Mouse (Mus musculus): ENCODE data around the gene Padi4. TPM values are rescaled to one million over a fixed set of nuclear protein-coding genes. Genes with fewer than 3 reads are reported as not detected.
A peak's percentile ranks its signal among the peaks of the same experiment; 100 is the strongest.

The Padi4 gene
- polyA plus RNA-seq, 1 experiment from 2014 or later = 2.1 TPM

- DNase-seq = no peak
- 83% methylated on average over 6 of the region's 6 CpGs for WGBS
- no peak overlapping the region for H3K9ac ChIP-seq
- H3K9me3 ChIP-seq (ENCODE audit: low read depth, low read length) = no peaks in the 10 kb centered on the region
- no peaks in the 10 kb centered on the region for H3K4me1 ChIP-seq (ENCODE audit: insufficient read depth)
- H3K4me2 ChIP-seq = no peak overlapping the region
- no peak overlapping the region for H3K4me3 ChIP-seq (ENCODE audit: low read depth, low read length)
- no peak for ATAC-seq (ENCODE audit: insufficient read depth)
- H3K27me3 ChIP-seq (ENCODE audit: insufficient read depth, low read length) = no peaks in the 10 kb centered on the region
- no peak for TF ChIP-seq CTCF (IDR thresholded peaks at IDR 0.05; ENCODE audit: low read depth)
- no peaks in the 10 kb centered on the region for H3K36me3 ChIP-seq (ENCODE audit: insufficient read depth)
- no peak overlapping the region for H3K27ac ChIP-seq (ENCODE audit: low read depth)
Measured at GRCm38 (mm10) chr4:140741401-140741800, 32.6 kb downstream of the Padi4 start.

GRCm38 (mm10) chr4:140740655-140741054 is 33.4 kb downstream of the Padi4 start:
- 86% methylated on average over 11 of the region's 11 CpGs for WGBS
- no peaks in the 10 kb centered on the region for H3K9me3 ChIP-seq (ENCODE audit: low read depth, low read length)
- no peak for TF ChIP-seq CTCF (IDR thresholded peaks at IDR 0.05; ENCODE audit: low read depth)
- no peak overlapping the region for H3K9ac ChIP-seq
- no peak overlapping the region for H3K4me3 ChIP-seq (ENCODE audit: low read depth, low read length)
- no peak for ATAC-seq (ENCODE audit: insufficient read depth)
- no peaks in the 10 kb centered on the region for H3K27me3 ChIP-seq (ENCODE audit: insufficient read depth, low read length)
- H3K4me2 ChIP-seq = no peak overlapping the region
- no peak overlapping the region for H3K27ac ChIP-seq (ENCODE audit: low read depth)
- DNase-seq = no peak
- no peaks in the 10 kb centered on the region for H3K4me1 ChIP-seq (ENCODE audit: insufficient read depth)
- H3K36me3 ChIP-seq (ENCODE audit: insufficient read depth) = no peaks in the 10 kb centered on the region

GRCm38 (mm10) chr4:140732871-140733270 is 41.2 kb downstream of the Padi4 start:
- no peak for TF ChIP-seq CTCF (IDR thresholded peaks at IDR 0.05; ENCODE audit: low read depth)
- Histone ChIP-seq H3K9me3 (ENCODE audit: low read depth, low read length) (no peaks in the 10 kb centered on the region), H3K27ac (ENCODE audit: low read depth) (no peak overlapping the region), H3K27me3 (ENCODE audit: insufficient read depth, low read length) (no peaks in the 10 kb centered on the region), H3K4me1 (ENCODE audit: insufficient read depth) (no peaks in the 10 kb centered on the region), H3K4me3 (ENCODE audit: low read depth, low read length) (no peak overlapping the region), H3K36me3 (ENCODE audit: insufficient read depth) (no peaks in the 10 kb centered on the region), H3K4me2 (no peak overlapping the region), H3K9ac (no peak overlapping the region)
- 72% methylated on average over 7 of the region's 7 CpGs for WGBS
- DNase-seq (no peak), ATAC-seq (ENCODE audit: insufficient read depth) (no peak)

- Histone ChIP-seq H3K27ac (ENCODE audit: low read depth) (no peak overlapping the region), H3K4me2 (no peak overlapping the region), H3K9ac (no peak overlapping the region), H3K36me3 (ENCODE audit: insufficient read depth) (no peaks in the 10 kb centered on the region), H3K4me1 (ENCODE audit: insufficient read depth) (no peaks in the 10 kb centered on the region), H3K9me3 (ENCODE audit: low read depth, low read length) (no peaks in the 10 kb centered on the region), H3K27me3 (ENCODE audit: insufficient read depth, low read length) (no peaks in the 10 kb centered on the region), H3K4me3 (ENCODE audit: low read depth, low read length) (no peak overlapping the region)
- ATAC-seq (ENCODE audit: insufficient read depth) (no peak), DNase-seq (no peak)
- peak; percentile 42 for TF ChIP-seq CTCF (IDR thresholded peaks at IDR 0.05; ENCODE audit: low read depth)
- WGBS = 72% methylated on average over 4 of the region's 4 CpGs
Measured at GRCm38 (mm10) chr4:140731654-140732053, 42.4 kb downstream of the Padi4 start.

- Histone ChIP-seq H3K4me2 (no peak overlapping the region), H3K4me1 (ENCODE audit: insufficient read depth) (no peaks in the 10 kb centered on the region), H3K36me3 (ENCODE audit: insufficient read depth) (peaks cover 34% of the 10 kb centered on the region), H3K4me3 (ENCODE audit: low read depth, low read length) (no peak overlapping the region), H3K27ac (ENCODE audit: low read depth) (no peak overlapping the region), H3K9ac (no peak overlapping the region), H3K27me3 (ENCODE audit: insufficient read depth, low read length) (no peaks in the 10 kb centered on the region), H3K9me3 (ENCODE audit: low read depth, low read length) (no peaks in the 10 kb centered on the region)
- ATAC-seq (ENCODE audit: insufficient read depth) = no peak
- 83% methylated on average over 12 of the region's 12 CpGs for WGBS
- no peak for DNase-seq
- no peak for TF ChIP-seq CTCF (IDR thresholded peaks at IDR 0.05; ENCODE audit: low read depth)
Measured at GRCm38 (mm10) chr4:140726907-140727306, 47.1 kb downstream of the Padi4 start.

- TF ChIP-seq CTCF (IDR thresholded peaks at IDR 0.05; ENCODE audit: low read depth) = no peak
- WGBS = 63% methylated on average over 6 of the region's 6 CpGs
- Histone ChIP-seq H3K36me3 (ENCODE audit: insufficient read depth) (peaks cover 56% of the 10 kb centered on the region), H3K4me3 (ENCODE audit: low read depth, low read length) (no peak overlapping the region), H3K27ac (ENCODE audit: low read depth) (no peak overlapping the region), H3K27me3 (ENCODE audit: insufficient read depth, low read length) (no peaks in the 10 kb centered on the region), H3K4me1 (ENCODE audit: insufficient read depth) (no peaks in the 10 kb centered on the region), H3K4me2 (no peak overlapping the region), H3K9ac (no peak overlapping the region), H3K9me3 (ENCODE audit: low read depth, low read length) (no peaks in the 10 kb centered on the region)
- no peak for ATAC-seq (ENCODE audit: insufficient read depth)
- no peak for DNase-seq
Measured at GRCm38 (mm10) chr4:140724739-140725138, 49.3 kb downstream of the Padi4 start.

- Histone ChIP-seq H3K36me3 (ENCODE audit: insufficient read depth) (peaks cover 65% of the 10 kb centered on the region), H3K9ac (no peak overlapping the region), H3K27me3 (ENCODE audit: insufficient read depth, low read length) (no peaks in the 10 kb centered on the region), H3K4me2 (no peak overlapping the region), H3K4me3 (ENCODE audit: low read depth, low read length) (no peak overlapping the region), H3K4me1 (ENCODE audit: insufficient read depth) (no peaks in the 10 kb centered on the region), H3K27ac (ENCODE audit: low read depth) (no peak overlapping the region), H3K9me3 (ENCODE audit: low read depth, low read length) (no peaks in the 10 kb centered on the region)
- peak; percentile 76 for DNase-seq
- ATAC-seq (ENCODE audit: insufficient read depth) = peak; percentile 54
- TF ChIP-seq CTCF (IDR thresholded peaks at IDR 0.05; ENCODE audit: low read depth) = peak; percentile 82
- 46% methylated on average over 5 of the region's 5 CpGs for WGBS
Measured at GRCm38 (mm10) chr4:140723801-140724200, 50.2 kb downstream of the Padi4 start.

- Histone ChIP-seq H3K4me2 (no peak overlapping the region), H3K4me1 (ENCODE audit: insufficient read depth) (no peaks in the 10 kb centered on the region), H3K9me3 (ENCODE audit: low read depth, low read length) (no peaks in the 10 kb centered on the region), H3K4me3 (ENCODE audit: low read depth, low read length) (no peak overlapping the region), H3K36me3 (ENCODE audit: insufficient read depth) (peaks cover 72% of the 10 kb centered on the region), H3K27ac (ENCODE audit: low read depth) (no peak overlapping the region), H3K9ac (no peak overlapping the region), H3K27me3 (ENCODE audit: insufficient read depth, low read length) (no peaks in the 10 kb centered on the region)
- no peak for DNase-seq
- WGBS = 74% methylated on average over 9 of the region's 9 CpGs
- no peak for TF ChIP-seq CTCF (IDR thresholded peaks at IDR 0.05; ENCODE audit: low read depth)
- ATAC-seq (ENCODE audit: insufficient read depth) = no peak
Measured at GRCm38 (mm10) chr4:140723192-140723591, 50.8 kb downstream of the Padi4 start.
